Mouse (Mus musculus) testis, postnatal 10 days (tissue): ENCODE measurements around the gene Ube2j1.

Experiments used
- DNase-seq: peaks from one replicate; pipeline ENCODE4 v3.0.0; 2021; ENCODE audit warnings: low spot score

Gene Ube2j1

DNA sequence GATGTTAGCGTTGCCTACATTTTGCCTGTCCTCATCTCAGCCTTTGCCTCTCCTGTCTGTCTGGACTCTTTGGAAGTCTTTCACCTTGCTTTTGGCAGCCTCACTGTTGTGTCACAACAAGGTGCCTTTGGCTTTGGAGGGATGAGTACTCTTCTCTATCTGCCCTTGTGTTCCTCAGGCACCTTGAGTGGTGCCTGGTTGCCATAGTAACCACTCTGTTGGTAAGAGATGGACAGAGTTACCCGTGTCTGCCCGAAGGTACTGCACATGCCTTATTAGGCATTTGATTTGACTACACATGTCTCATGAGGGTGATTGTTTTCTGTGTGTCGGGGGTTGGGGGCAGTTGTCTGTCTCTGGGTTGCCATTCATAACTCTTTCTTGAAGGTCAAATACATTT is 18.7 kb upstream of the Ube2j1 start:
- no peak for DNase-seq

DNA sequence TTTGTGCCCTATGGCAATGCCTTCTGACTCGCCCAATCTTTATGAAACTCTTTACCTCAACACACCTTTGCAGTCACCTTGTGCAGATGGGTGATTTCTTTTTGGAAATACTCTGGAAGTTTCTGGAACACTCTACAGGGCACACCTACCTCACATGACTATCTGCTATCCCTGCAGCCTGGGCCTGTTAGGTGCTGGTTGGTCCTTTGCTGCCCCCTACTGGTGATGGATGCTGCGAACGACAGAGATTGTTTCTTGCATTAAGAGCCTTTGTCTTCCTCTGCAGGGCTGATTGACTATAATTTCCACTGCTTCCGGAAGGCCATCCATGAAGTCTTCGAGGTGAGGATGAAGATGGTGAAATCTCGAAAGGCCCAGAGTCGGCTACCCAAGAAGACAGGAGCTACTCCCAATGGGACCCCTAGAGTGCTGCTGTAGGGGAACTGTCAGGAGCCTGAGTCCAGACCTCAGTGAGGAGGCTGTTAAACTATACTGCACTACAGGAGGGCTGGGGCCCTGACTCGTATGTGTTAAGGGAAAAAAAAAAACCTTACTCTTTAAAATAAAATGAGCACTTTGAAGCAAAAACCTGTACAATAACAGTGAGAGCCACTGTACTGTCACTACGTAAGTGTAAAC is 12.7 kb upstream of the Ube2j1 start:
- peak; percentile 92 for DNase-seq

DNA sequence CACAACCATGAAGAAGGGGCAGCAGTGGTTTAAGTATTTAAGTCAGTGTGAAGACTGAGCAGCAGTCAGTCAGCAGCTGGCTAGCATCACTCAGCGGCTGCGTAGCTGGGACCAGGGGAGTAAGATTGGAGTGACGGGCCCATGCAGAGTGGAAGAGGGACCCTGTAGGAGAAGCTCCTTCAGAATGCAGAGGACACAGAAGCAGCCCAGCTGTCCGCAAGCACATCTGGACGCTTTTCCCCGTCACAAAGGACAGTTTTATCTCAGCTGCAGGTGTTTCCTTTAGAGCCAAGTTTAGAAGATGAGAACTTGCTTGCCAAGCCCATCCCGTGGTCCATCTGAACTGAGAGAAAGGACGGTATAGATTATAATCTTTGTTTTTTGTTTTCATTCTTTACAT is 6.8 kb upstream of the Ube2j1 start:
- DNase-seq, result no peak

DNA sequence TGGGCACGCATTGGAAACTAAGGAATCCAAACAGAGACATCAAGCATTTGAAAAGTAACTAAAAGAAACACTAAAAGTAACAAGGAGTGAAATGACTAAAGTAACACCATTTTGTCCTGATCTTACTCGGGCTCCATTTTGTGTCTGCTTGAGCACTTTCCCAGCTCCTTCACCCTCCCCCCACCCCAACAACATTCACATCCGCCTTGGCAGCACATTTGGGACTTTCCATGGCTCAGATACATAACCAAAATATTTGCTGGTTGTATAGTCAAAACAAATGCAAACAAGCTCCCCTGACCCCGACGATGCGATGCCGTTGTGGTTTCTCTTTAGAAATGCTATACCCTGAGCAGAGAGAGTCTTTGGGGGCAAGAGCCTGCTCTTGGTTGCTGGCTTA is 2.1 kb upstream of the Ube2j1 start:
- no peak for DNase-seq

DNA sequence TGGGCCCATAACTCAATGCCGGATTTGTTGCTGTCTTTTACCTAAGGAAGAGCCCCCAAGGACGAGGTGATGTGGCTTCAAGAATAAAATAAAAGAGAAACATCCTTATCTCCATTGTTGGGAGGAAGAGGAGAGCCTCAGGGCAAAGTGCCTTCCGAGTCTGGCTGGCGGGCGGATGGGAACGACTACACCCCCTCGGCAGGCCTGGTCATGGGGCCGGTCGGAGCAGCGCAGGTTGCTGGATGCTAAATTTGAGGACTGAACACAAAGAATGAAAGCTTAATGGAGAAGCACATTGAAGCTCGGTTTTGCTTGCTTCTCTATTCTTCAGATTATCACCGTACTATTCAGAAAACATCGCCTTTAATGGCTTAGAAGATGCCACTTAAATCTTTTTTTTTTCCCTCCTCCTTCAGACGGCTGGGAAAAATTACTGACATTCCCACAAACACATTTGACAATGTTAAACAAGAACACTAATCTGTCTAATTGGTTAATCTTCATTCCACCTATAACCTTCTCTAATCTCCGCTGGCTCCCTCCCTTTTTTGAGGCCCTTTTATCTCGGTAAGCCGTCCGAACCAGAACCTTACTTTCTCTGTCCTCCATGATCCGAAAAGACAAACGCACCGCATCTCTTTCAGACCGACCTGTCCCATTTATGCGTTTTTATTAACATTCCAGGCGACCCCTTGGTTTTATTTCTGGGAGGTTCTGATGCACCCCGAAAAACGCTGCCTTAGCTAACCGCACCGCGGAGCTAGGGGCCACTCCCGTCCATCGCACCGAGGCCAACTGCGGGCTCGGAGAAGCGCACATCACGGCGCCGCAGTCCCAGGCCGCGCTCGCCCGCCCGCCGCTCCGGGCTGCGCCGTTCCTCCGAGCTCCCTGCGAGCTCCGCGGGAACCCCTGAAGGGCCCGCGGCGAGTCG is 687 bp upstream of the Ube2j1 start:
- DNase-seq, result peak; percentile 49

DNA sequence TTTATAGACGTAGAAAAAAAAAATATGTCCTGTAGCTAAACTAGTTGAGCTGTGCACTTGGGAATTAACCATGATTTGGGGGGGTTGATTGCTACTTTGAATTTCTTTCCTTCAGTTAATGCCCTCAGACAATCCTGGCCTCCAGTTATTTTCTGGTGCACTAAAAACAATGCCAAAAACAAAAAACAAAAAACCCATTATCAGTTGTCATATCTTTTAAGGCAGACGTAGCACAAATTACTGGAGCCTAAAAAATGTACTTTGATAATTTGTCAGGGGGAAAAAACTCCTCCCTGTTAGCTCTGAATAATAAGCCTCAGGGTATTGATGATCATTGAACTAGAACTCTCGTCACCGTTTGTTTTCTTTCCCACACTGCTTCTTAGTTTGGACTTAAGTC is 829 bp downstream of the Ube2j1 start:
- no peak for DNase-seq

DNA sequence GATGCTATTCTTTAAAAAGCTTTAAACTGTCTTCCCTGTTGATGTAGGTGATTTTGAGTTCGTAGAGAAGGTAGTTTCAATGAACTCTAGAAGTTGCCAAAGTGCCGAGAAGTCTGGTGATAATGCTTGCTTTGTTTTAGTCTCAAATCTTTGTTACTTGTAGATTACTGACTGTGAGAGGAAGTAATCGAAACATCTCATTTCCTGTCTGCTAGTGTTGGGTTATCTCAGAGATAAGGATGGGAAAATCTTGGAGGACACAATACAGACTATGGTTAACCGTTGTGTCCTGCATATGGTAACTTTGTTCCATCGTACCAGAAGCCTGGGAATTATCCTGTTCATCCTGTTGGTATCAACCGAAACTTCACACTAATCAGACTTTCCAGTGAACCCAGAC is 2.3 kb downstream of the Ube2j1 start:
- DNase-seq, result no peak

DNA sequence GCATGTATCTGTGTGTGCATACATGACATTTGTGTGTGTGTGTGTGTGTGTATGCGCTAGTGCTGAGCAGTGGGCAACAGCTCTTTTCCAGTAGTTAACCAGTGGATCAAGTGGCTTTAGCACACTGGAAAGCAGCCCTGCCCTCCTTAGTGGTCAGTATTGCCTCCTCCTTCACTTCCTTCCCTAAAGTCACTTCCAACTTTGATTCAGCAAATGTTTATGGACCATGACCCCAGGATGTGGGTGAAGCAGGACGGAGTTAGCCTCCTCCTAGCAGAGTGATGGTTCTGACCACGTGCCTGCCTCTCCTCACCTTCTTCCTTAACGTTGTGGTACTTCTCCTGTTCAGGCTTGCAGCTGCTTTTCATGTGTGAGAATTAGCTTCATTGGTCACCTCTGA is 8.6 kb downstream of the Ube2j1 start:
- DNase-seq, result no peak

DNA sequence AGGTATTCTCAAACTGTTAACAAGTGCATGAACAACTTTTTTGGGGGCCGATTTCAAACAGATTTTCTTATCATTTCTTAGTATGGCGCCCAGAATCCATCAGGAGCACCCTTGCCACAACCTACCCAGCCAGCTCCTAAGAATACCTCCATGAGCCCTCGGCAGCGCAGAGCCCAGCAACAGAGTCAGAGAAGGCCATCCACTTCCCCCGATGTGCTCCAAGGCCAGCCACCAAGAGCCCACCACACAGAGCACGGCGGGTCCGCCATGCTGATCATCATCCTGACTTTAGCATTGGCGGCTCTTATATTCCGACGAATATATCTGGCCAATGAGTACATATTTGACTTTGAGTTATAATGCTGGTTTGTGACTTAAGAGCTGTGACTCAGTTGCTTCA is 18.4 kb downstream of the Ube2j1 start:
- no peak for DNase-seq

DNA sequence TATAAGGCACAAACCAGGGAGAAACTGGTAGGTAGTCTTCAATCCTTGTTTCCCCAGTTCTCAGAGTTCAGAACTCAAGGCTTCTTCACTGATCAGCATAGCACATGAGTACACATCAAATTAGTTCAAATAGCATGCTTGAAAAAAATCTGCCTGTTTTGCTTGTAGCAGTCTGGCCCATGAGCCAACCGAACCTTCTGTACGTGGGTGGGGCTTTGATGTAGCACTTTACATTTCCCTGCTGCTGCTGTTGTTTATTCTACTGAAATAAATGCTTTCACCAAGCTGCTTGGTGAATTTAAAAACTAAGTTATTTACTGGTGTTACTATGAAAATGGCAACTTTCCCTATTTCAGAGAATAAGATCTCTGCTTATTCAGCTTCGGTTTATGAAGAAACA is 20.8 kb downstream of the Ube2j1 start:
- DNase-seq, result no peak

DNA sequence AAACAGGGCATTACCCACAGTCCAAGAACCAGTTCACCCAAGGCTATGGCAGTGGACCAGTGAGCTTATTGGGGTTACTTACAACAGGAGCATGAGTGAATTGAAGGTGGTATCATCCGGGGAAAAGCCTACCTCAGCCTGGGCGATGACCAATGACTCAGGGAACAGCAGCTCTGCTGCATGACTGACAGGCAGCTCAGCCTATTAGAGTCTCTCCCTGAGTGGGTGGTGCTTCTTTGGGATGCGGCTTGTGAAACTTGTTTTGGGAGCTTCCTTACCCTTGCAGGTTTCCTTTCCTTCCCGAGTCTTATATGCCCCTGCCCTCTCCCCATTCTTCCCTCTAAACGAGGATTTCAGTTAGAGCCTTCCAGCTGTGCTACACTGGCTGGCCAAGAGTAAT is 21.4 kb downstream of the Ube2j1 start:
- DNase-seq, result no peak

DNA sequence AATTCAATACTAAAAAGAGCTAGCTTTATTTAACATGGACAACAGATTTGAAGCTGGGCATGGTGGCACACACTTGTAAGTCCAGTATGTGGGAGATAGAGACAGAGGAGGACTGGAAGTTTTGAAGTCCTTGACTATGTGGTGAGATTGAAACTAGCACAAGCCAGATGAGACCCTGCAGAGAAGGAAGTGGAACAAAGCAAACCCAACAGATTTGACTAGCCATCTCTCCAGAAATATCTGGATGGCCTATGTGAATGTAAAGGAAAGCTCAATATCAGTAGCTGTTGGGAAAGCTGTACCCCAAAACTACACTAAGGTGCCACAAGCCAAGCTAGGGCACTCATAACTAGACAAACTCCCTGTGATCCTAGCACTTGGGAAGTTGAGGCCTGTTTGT is 23.2 kb downstream of the Ube2j1 start:
- DNase-seq, result no peak

DNA sequence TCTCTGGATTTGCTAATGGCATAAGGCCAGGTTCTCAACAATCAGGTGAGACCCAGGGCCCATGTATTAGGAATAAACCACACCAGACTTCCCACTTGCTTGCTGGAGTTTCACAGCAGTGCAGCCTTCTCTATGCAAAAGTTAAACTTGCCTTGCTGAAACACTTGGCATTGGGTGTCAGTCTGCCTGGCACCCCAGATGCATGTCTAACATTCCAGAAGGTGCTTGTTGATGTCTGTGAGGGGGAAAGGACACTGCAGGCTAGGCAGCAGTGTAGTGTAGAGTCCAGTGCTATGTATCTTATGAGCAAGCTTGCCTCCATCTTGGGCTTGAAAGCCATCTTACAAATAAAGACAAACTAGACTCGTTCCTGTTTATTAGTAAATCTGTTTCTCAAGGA is 25.1 kb downstream of the Ube2j1 start:
- DNase-seq, result no peak

DNA sequence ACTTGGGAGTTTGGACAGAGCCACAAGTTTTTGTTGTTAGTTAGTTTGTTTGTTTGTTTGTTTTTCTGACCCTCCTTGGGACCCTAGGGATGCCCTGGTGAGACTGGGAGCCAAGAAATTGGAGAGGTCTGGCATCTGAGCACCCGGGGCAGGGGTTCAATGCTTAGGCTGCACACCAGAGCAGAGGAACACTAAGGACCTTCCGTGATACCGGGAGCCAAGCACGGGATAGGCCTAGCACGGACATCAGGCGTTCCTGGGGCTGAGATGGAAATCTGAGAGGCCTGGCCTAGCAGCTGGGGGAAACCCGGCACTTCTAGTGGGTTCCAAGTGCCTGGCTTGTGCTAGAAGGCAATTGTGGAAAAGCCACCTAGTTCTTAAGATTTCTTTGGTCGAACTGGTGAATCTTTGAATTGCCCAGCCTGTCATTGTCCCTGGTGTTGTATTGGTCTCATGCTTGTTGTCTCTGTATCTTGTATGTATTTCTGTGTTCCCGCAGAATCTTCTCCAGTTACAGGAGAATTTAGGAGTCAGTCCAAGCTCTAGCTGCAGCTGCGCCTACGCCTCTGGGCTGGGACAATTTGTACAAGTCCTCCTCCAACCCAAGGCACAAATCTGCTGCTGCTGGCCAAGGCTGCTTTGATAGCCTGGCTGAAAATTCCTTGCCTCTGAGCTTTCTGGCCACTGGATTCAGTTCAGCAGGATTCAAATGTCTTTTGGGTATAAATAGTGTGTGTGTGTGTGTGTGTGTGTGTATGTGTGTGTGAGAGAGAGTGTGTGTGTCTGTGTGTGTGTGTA is 26.9 kb downstream of the Ube2j1 start:
- DNase-seq, result peak; percentile 67

DNA sequence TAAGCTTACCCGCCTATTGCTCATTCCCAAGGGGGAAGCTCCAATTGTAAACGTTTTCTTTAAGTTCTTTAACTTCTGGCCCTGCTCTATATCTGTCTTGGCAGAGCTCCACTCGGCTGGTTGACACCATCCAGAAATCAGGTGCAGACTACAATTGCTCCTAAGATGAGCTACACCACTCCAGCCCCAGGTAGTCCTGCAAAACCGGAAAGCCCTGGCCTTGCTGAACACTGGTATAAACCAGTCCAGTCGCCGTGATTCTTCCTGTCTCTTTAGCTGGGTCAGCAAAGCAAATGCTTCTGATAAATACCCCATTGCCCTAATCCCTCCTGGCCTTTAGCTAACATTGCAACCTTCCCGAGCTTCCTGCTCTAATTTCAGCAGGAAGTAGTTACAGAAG is 29.9 kb downstream of the Ube2j1 start:
- no peak for DNase-seq

DNA sequence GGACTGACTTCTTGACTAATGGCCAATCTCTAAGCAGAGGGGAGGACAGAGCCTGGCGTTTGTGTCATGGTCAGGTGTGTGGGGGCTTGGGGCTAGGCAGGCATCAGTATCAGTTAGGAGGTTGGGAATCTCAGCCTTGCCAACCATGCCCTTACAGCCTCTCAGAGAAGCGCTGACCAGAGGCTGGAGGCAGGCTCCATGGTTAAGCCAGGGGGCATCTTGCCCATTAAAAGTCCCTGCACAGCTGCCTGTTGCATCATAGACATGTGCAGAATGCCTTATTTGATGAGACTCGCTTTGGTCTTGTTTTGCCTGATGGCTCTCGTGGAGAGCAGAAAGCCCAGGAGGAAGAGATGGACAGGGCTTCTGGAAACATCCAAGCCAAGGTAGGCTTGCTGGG is 31.8 kb downstream of the Ube2j1 start, which contains the start of gene Gabrr2:
Gabrr2 (plus strand) TSS at position 19 of the 400 bp plus-strand sequence.
- DNase-seq, result no peak

DNA sequence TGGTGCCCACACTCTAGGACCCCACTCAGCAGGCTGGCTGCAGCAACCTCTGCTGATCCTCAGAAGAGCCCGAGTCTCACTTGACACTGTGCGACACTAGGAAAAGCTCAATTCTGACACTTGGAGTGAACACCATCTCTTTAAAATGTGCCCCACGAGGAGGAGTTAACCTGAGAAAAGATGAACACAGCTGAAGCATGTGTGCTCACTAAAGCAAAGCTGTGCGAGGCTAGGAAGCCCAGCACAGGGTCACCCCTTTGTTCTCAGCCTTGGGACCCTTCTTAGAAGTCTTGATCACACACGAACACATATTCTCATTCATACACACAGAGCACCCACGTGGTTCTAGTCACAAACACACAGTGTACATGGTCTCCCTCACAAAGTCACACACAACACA is 33.8 kb downstream of the Ube2j1 start:
- no peak for DNase-seq

DNA sequence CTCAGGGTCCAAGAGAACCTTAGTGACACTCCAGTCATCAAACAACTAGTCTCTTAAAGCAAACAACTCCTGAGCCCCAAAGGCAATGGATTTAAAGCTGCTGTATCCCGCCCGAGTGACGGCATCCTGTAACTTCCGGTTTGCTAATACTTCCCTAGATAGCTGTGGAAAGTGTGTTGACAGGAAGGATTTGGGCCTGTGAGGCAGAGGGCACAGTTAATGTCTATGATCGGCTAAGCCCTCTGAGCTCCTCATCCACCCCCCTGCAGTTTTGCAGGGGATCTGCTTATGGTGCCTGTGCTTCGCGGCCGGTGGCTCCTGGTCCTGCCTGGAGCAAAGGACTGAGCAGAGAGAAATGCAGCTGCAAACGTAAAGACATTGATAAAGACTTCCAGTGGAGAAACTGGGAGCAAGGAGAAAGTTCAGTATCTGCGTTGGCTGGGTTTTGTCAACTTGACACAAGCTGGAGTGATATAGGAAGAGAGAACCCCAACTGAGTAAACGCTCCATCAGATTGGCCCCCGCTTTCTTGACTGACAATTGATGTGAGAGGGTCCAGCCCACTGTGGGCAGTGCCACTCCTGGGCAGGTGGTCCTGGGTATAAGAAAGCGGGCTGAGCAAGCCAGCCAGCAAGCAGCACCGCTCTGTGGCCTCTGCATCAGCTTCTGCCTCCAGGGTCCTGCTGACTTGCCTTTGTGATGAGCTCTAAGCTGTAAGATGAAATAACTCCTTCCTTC is 35.2 kb downstream of the Ube2j1 start:
- no peak for DNase-seq

DNA sequence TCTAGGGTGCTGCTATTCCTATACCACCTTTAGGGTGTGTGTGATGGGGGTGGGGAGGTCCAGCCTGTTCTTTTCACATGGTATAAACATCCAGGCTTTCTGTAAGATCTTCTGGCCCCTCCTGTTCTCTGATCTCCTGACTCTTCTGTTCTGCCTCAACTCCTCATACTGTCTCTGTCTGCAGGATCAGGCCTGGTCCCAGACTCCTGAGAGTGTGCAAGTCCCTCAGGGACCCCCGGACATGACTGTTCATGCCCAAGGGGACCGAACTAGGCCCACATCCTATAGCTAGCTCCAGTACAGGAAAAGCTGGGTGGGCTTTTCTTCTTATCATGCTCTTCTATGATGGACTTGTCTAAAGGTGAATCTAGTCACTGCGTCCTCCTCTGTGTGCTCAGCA is 36.1 kb downstream of the Ube2j1 start:
- DNase-seq, result no peak

DNA sequence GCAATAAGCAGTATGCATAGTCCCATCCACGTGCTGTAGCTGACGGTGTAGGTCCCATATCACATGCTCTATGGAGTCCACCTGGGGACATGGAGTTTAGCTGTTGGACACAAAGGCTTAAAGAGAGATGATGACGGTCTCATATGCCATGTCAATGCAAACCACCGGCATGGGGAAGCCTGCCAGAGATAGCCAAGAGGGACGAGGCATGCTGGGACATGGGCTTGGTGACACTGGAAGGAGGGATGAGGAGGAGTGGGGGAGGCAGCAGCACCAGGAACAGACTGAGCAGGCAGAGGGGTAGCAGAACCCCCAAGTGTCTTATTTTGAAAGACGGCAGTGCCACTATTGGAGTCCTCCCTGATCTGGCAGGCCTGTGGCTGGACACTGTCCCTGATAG is 36.6 kb downstream of the Ube2j1 start:
- DNase-seq, result no peak

DNA sequence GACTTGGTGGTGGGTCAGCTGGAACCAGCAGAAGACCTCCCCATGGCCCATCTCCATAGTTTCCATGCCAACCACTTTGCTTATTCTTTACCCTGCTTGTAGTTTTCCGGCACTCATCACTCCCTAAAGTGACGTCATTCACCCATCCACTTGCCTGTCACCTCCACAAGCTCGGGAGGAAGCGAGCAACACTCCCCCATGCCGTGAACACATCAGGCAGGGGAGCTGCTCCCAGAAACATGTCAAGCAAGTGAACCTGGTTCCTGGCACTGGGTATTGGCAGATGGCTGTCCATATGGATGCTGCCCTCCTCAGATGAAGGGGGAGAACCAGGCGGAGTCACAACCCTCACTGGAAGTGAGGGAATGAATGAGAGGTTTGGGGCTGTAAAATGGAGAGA is 37.7 kb downstream of the Ube2j1 start:
- DNase-seq, result no peak

DNA sequence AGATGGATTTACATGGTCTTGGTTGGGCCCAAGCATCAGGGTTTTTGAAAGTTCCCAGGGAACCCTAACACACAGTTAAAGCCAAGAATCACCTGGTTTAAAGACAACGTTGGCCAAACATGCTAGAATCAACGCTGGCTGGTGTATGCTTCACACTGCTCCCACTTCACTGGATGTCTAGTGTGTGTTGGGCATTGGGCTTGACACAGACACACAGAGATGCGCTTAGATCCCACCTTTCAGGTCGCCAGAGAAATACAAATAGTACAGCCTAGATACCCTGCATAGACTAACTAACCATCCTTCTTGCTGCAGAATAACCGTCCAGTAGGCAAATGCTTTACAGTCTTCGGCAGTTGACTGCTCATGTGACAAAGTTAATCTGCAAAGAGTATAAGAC is 39.1 kb downstream of the Ube2j1 start:
- DNase-seq, result no peak
